8 mouse cellular contexts compared by ENCODE assay signal in genomic region chr6:84573905-84574660, GRCm38 (mm10). TPM values are rescaled to one million over a fixed set of nuclear protein-coding genes. Genes with fewer than 3 reads are reported as not detected.
A peak's percentile ranks its signal among the peaks of the same experiment; 100 is the strongest.
DNase-seq lines count a peak whose midpoint lies in the region; ATAC-seq lines count a peak whose summit lies in the region.

No protein-coding gene starts in this region.

- no peak for DNase-seq in kidney, adult 11 months
- DNase-seq in embryo, embryonic 10 days (ENCODE audit: low spot score) = peak; percentile 55
- peak; percentile 61 for DNase-seq in hindbrain, embryonic 11.5 days (ENCODE audit: low spot score)
- DNase-seq in frontal cortex, postnatal 10 days (ENCODE audit: low spot score in 2 of 2) = no peak
- DNase-seq in layer of hippocampus, postnatal 14 days (ENCODE audit: low spot score in 2 of 2) = no peak

- H3K27me3 ChIP-seq in kidney, embryonic 16.5 days (ENCODE audit: insufficient read depth, low read length) = peaks cover 68% of the 10 kb centered on the region
- H3K27me3 ChIP-seq in hindbrain, embryonic 11.5 days (ENCODE audit: control insufficient read depth, insufficient read depth, low read length) = peaks cover 8% of the 10 kb centered on the region; the same call in 1 of the 2 replicates
- H3K27me3 ChIP-seq in midbrain, embryonic 13.5 days = peaks cover 56% of the 10 kb centered on the region

- WGBS in kidney, embryonic 16.5 days = 30% methylated on average over 25 of the region's 25 CpGs
- WGBS in hindbrain, embryonic 11.5 days = 28% methylated on average over 25 of the region's 25 CpGs
- 29% methylated on average over 25 of the region's 25 CpGs for WGBS in midbrain, embryonic 13.5 days

- ATAC-seq in kidney, embryonic 16.5 days (ENCODE audit: low FRiP score, low TSS enrichment) = peak; percentile 44; the same call in 1 of the 2 replicates
- peak; percentile 27; the same call in 1 of the 2 replicates for ATAC-seq in hindbrain, embryonic 11.5 days (ENCODE audit: low FRiP score)
- peak; percentile 80 for ATAC-seq in midbrain, embryonic 13.5 days
- no peak for ATAC-seq in megakaryocyte-erythroid progenitor cell, adult 5-6 weeks (replicated peaks; ENCODE audit: low FRiP score, low TSS enrichment, poor library complexity, severe bottlenecking)

- H3K9me3 ChIP-seq in kidney, embryonic 16.5 days (ENCODE audit: low read length) = no peaks in the 10 kb centered on the region
- H3K9me3 ChIP-seq in hindbrain, embryonic 11.5 days (ENCODE audit: control insufficient read depth, low read length) = no peaks in the 10 kb centered on the region
- no peaks in the 10 kb centered on the region for H3K9me3 ChIP-seq in midbrain, embryonic 13.5 days

- no peak overlapping the region for H3K9ac ChIP-seq in kidney, embryonic 16.5 days (replicated peaks; ENCODE audit: low read length)
- no peak overlapping the region for H3K9ac ChIP-seq in hindbrain, embryonic 11.5 days (ENCODE audit: low read depth, low read length)
- H3K9ac ChIP-seq in midbrain, embryonic 13.5 days (replicated peaks) = no peak overlapping the region

- no peak overlapping the region for H3K27ac ChIP-seq in kidney, embryonic 16.5 days (ENCODE audit: low read length)
- no peak overlapping the region for H3K27ac ChIP-seq in hindbrain, embryonic 11.5 days (ENCODE audit: low read depth, low read length)
- no peak overlapping the region for H3K27ac ChIP-seq in midbrain, embryonic 13.5 days

- peaks cover 3% of the 10 kb centered on the region for H3K4me1 ChIP-seq in kidney, embryonic 16.5 days (ENCODE audit: insufficient read depth, low read length)
- peaks cover 6% of the 10 kb centered on the region for H3K4me1 ChIP-seq in hindbrain, embryonic 11.5 days (replicated peaks; ENCODE audit: control insufficient read depth, insufficient read depth, low read length)
- peaks cover 22% of the 10 kb centered on the region for H3K4me1 ChIP-seq in midbrain, embryonic 13.5 days (replicated peaks)

- no peaks in the 10 kb centered on the region for H3K36me3 ChIP-seq in kidney, embryonic 16.5 days (ENCODE audit: insufficient read depth, low read length)
- H3K36me3 ChIP-seq in hindbrain, embryonic 11.5 days (ENCODE audit: control insufficient read depth, insufficient read depth, low read length) = no peaks in the 10 kb centered on the region
- H3K36me3 ChIP-seq in midbrain, embryonic 13.5 days = no peaks in the 10 kb centered on the region

- H3K4me2 ChIP-seq in kidney, embryonic 16.5 days (replicated peaks; ENCODE audit: low read depth, low read length) = peak overlapping the region; percentile 39
- H3K4me2 ChIP-seq in hindbrain, embryonic 11.5 days (replicated peaks; ENCODE audit: low read depth, low read length) = peak overlapping the region; percentile 26; the same call in 1 of the 2 replicates
- peak overlapping the region; percentile 46 for H3K4me2 ChIP-seq in midbrain, embryonic 13.5 days (replicated peaks)

- peak overlapping the region; percentile 22; the same call in 1 of the 2 replicates for H3K4me3 ChIP-seq in kidney, embryonic 16.5 days (ENCODE audit: low read length)
- H3K4me3 ChIP-seq in hindbrain, embryonic 11.5 days (ENCODE audit: low read depth, low read length) = 0 out of 2 replicates have a peak overlapping the region, but pooled peaks have one; percentile 1
- H3K4me3 ChIP-seq in midbrain, embryonic 13.5 days (replicated peaks) = peak overlapping the region; percentile 20

RNA-seq across cellular contexts. Expression of gene Cyp26b1, which starts 19.6 kb away (rescaled TPM):
- polyA plus RNA-seq in kidney, embryonic 16.5 days (2015; fragmentation: Nextera tagmentation; extraction: Ambion mirVana) = 4.7 and 5.3 TPM in 2 replicates
- 19.2 and 19.4 TPM in 2 replicates for polyA plus RNA-seq in hindbrain, embryonic 11.5 days (2014; fragmentation: Nextera tagmentation; extraction: Ambion mirVana)
- 12.6 and 14.7 TPM in 2 replicates for polyA plus RNA-seq in midbrain, embryonic 13.5 days (2015; fragmentation: Nextera tagmentation; extraction: Ambion mirVana)
- 10 to 100 TPM; 12.0 to 16.9 TPM for total RNA-seq in layer of hippocampus, postnatal 14 days (2021)
- not detected in 2 replicates for total RNA-seq in megakaryocyte-erythroid progenitor cell, adult 5-6 weeks (2014; fragmentation: Nextera tagmentation)
- total RNA-seq in megakaryocyte-erythroid progenitor cell, adult 5-6 weeks (2017) = not detected in 2 replicates

Comparison
In these comparisons a context has a peak if more than half of its experiments do, and no peak if none do; other contexts are left out.
1. DNase-seq: peak in embryo, embryonic 10 days (single experiment) and hindbrain, embryonic 11.5 days (single experiment); none in kidney, adult 11 months (single experiment), frontal cortex, postnatal 10 days (0 of 2) and layer of hippocampus, postnatal 14 days (0 of 2).
2. Peak in every context shown above with its lines, with median percentiles within 50 percentile points of each other: H3K4me2 ChIP-seq and H3K4me3 ChIP-seq.